11 mouse cellular contexts compared by ENCODE assay signal in the genomic region with DNA sequence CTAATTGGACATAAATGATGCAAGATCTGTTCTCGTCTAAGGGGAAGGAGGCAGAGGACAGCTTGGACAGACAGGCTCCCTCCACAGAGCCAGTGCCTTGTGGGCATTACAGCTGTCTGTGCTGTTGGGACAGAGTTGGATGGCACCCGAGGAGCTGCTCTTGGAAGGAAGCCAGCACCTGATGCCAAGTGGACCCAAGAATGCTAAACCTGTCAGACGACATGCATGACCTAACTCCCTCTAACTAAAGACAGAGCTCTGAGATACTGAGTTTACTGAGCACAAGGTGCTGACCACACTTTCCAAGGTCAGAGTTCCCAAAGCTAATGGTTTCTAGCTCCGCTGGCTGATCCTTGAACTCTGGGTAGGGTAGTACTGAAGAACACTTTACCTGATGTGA.
DNase-seq lines count a peak whose midpoint lies in the region; ATAC-seq lines count a peak whose summit lies in the region.
"Had no signal": no experiment of that assay in that cellular context is flagged by ENCODE, and none has a peak within 500 bp of the region (broad histone marks: within the 10 kb centered on the region; RNA-seq: fewer than 3 reads in every experiment).

No protein-coding gene starts in this region.

- no peak overlapping the region for H3K27ac ChIP-seq in kidney, embryonic 14.5 days (ENCODE audit: low read depth, low read length)
- H3K27ac ChIP-seq: embryonic facial prominence, embryonic 12.5 days; intestine, embryonic 15.5 days; midbrain, embryonic 15.5 days had no signal

- H3K4me3 ChIP-seq in kidney, embryonic 14.5 days (ENCODE audit: low read length) = no peak overlapping the region
- H3K4me3 ChIP-seq: embryonic facial prominence, embryonic 12.5 days; intestine, embryonic 15.5 days; midbrain, embryonic 15.5 days had no signal

- intact Hi-C loops in left cerebral cortex, postnatal 36 days (cut with DNase I) = no loop called here

- WGBS in kidney, embryonic 14.5 days = 72% methylated on average over 4 of the region's 4 CpGs

- no peak overlapping the region for H3K9ac ChIP-seq in kidney, embryonic 14.5 days (ENCODE audit: low read depth, low read length)
- H3K9ac ChIP-seq: embryonic facial prominence, embryonic 12.5 days; intestine, embryonic 15.5 days; midbrain, embryonic 15.5 days had no signal

- H3K9me3 ChIP-seq in kidney, embryonic 14.5 days (ENCODE audit: control insufficient read depth, low read length) = no peaks in the 10 kb centered on the region
- H3K9me3 ChIP-seq: embryonic facial prominence, embryonic 12.5 days; intestine, embryonic 15.5 days; midbrain, embryonic 15.5 days had no signal

- no peak overlapping the region for H3K4me2 ChIP-seq in kidney, embryonic 14.5 days (replicated peaks; ENCODE audit: low read depth, low read length)
- H3K4me2 ChIP-seq: embryonic facial prominence, embryonic 12.5 days; intestine, embryonic 15.5 days; midbrain, embryonic 15.5 days had no signal

- H3K36me3 ChIP-seq in kidney, embryonic 14.5 days (ENCODE audit: control insufficient read depth, insufficient read depth, low read length) = peaks cover 91% of the 10 kb centered on the region

- peak; percentile 37 for DNase-seq in adrenal gland, adult 2 months
- no peak for DNase-seq in adrenal gland, adult 18-20 months (ENCODE audit: low spot score in 2 of 2)
- DNase-seq in kidney, adult 18-20 months = peak; percentile 62
- peak; percentile 34 for DNase-seq in adrenal gland, postnatal 25 days
- DNase-seq in heart, postnatal 4 days = peak; percentile 73
- no peak for DNase-seq in frontal cortex, postnatal 25 days (ENCODE audit: low spot score in 2 of 2)
- no peak for DNase-seq in left cerebral cortex, postnatal 36 days (ENCODE audit: low spot score in 2 of 2)

- H3K27me3 ChIP-seq in kidney, embryonic 14.5 days (ENCODE audit: control insufficient read depth, insufficient read depth, low read length) = no peaks in the 10 kb centered on the region
- H3K27me3 ChIP-seq: embryonic facial prominence, embryonic 12.5 days; intestine, embryonic 15.5 days; midbrain, embryonic 15.5 days had no signal

- no peak for ATAC-seq in kidney, embryonic 14.5 days (ENCODE audit: low FRiP score, low TSS enrichment)
- ATAC-seq: intestine, embryonic 15.5 days; midbrain, embryonic 15.5 days had no signal

- no peaks in the 10 kb centered on the region for H3K4me1 ChIP-seq in kidney, embryonic 14.5 days (ENCODE audit: control insufficient read depth, insufficient read depth, low read length)
- H3K4me1 ChIP-seq: embryonic facial prominence, embryonic 12.5 days; intestine, embryonic 15.5 days; midbrain, embryonic 15.5 days had no signal

Comparison
In these comparisons a context has a peak if more than half of its experiments do, and no peak if none do; other contexts are left out.
1. DNase-seq: peak in adrenal gland, adult 2 months (single experiment), kidney, adult 18-20 months (single experiment), adrenal gland, postnatal 25 days (single experiment) and heart, postnatal 4 days (single experiment); none in adrenal gland, adult 18-20 months (0 of 2), frontal cortex, postnatal 25 days (0 of 2) and left cerebral cortex, postnatal 36 days (0 of 2).